Mouse (Mus musculus): ENCODE measurements around the gene Irf3. TPM values are rescaled to one million over a fixed set of nuclear protein-coding genes. Genes with fewer than 3 reads are reported as not detected.

Irf3 gene
- total RNA-seq, 2 experiments from 2014 or later, result 16.1 to 20.9 TPM

- DNase-seq, result peak; percentile 77
Observed at GRCm38 (mm10) chr7:44974383-44975116, 22.9 kb upstream of the Irf3 start, which contains the start of gene Cpt1c. TSS of gene Cpt1c (minus strand) at chr7:44974851.

GRCm38 (mm10) chr7:44975117-44975419 lies 22.4 kb upstream of the Irf3 start:
- DNase-seq, result no peak

DNA sequence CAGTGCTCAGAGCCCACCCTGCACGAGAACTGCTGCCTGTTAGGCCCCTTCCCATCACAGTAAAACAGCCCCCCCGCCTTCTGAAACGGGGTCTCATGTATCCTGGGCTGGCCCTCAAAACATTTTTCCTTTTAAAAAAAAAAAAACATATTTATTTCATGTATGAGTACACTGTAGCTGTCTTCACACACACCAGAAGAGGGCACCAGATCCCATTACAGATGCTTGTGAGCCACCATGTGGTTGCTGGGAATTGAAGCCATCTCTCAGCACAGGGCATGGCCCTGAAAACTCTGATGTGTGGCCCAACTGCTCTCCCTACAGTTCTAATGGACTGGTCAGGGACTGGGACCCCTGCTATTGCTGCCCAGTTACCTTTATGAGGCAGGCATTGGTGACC lies 19.1 kb upstream of the Irf3 start:
- DNase-seq, result no peak

DNA sequence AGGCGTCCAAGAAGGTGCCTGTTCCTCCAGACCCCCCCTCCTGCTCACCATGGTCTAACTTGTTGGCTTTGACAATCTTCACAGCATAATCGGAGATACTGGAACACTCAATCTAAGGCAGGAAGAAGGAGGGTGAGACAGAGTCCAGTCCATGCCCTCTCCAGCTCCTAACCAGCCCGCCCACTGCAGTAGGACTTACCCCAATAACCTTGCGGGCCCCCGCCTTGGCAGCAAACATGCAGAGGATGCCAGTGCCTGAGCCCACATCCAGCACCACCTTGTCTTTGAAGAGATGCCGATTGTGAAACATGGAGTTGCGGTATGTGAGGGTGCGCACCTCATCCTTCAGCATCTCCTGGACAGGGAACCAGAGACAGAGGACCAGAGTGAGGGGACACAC lies 15.9 kb upstream of the Irf3 start:
- DNase-seq, result no peak

- peak; percentile 77 for DNase-seq
Observed at GRCm38 (mm10) chr7:44983085-44983484, 14.4 kb upstream of the Irf3 start.

DNA sequence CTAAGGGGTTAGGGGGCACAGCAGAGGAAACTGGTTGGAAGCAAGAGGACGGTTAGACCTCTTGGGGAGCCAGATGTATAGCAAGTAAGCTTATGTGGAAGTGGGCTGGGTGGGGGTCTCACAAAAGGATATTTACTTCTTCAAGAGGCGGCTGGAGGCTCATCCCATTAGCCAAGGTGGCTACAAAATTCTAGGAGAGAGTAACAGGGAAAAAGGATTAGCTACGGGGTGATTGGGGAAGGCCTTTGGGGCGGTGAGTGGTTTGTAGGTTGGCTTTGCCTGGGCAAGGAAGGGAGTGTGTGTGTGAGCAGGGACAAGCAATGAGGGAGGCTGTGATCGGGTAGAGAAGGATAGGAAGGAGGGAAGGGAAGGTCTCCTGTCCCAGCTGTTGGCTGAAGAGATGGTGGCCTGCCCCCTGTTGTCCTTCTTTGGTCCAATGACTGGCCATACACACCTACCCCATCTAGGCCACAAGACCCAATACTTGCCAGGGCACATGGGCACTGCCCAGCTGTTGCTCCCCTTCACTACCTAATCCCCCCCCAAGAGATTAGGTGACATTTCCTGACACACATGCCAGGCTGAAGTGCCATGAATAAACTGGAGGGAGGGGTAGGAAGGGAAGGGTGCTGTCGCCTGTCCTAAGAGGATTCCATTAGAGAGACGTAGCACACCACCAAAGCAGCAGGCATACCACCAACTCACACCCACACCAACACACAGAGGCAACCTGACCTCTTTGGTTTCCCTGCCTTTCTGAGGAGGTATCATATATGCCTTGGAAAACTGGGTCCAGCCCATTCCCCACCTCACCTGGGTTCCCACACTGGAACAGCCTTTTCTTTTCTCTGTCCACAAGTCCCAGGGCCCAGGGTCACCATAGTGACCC lies 13.3 kb upstream of the Irf3 start:
- DNase-seq, result peak; percentile 56

DNA sequence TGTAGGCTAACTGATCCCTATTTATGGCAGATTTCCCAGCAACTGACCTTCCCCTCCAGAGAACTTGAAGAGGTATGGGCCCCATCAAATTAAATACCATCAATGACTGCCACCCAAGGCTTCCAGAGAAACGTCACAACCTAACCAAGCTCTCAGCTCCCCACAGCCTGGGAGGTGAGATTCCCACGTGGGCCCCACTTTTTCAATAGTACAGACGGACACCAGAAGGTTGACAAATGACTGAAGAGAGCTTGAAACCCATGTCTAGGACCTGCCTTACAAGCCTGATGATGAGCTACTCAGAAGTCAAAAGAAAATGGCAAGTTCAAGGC lies 12.6 kb upstream of the Irf3 start:
- no peak for DNase-seq

DNA sequence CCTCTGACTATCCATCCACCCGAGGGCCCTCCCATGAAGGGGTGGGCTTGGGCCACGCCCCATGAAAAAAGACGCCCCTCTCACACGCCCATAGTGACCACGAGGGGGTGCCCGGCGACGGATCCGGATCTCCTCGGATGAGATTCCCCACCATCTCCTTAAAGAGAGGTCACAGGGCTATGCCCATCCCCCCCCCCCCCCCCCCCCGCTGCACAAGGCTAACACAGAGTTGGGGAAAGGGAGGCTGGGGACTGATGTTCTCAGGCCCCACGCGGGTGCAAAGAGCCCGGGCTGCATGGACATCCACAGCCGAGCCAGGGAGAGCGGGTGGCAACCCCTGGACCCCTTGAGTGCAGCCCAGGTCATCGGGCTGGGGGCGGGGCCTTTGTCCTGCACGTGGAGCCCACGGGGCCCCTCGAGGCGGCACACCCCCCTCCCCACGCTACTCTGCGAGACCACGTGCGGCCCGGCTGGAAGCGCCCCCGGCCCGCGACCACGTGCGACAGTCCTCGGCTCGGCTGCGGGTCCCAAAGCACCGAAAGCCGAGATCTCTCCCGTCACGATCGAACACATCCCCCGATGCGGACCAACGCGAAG lies 11.8 kb upstream of the Irf3 start:
- DNase-seq, result peak; percentile 73

- peak; percentile 99 for DNase-seq
Observed at GRCm38 (mm10) chr7:44986192-44986878, 11.1 kb upstream of the Irf3 start, which contains the start of gene Prmt1. TSS of gene Prmt1 (minus strand) at chr7:44986568.

- DNase-seq, result no peak
Observed at GRCm38 (mm10) chr7:44986879-44987718, 10.3 kb upstream of the Irf3 start.

DNA sequence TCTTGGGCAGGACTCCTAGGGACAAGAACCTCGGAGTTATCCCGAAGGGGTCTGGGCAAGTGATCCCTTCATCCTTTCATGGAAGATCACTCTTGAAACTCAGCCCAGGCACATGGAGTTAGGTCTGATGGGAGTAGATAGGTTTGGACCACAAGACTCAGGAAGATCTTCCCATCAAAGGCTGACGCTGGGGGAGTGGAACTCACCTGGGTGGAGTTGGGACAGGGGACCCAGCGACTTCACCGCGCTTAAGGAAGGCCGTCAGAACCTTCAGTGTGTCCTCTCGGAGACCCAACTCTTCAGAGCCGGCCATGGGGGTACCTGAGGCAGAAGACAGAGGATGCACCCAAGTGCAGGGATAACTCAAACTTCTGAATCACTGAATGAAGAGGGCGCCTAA lies 776 bp upstream of the Irf3 start:
- DNase-seq, result no peak

GRCm38 (mm10) chr7:44997940-44998428 lies 536 bp downstream of the Irf3 start:
- DNase-seq, result no peak

GRCm38 (mm10) chr7:44998501-44998955 lies 1.1 kb downstream of the Irf3 start, which contains the start of gene Bcl2l12:
TSS of gene Bcl2l12 (minus strand) at chr7:44998712.
- DNase-seq, result peak; percentile 54

DNA sequence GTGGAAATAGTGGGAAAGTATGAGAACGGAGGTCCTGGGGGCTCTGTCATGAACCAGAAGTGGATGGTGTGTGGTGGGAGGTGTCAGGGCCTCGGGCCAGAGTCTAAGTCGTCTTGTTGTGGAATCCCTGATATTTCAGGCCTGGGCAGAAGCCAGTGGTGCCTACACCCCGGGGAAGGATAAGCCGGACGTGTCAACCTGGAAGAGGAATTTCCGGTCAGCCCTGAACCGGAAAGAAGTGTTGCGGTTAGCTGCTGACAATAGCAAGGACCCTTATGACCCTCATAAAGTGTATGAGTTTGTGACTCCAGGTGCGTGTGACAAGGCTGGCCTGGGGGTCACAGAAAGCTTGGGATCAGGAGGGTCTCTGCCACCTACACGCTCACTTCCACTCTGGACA lies 2.3 kb downstream of the Irf3 start:
- DNase-seq, result no peak

- DNase-seq, result no peak
Observed at GRCm38 (mm10) chr7:45000539-45001114, 3.2 kb downstream of the Irf3 start.

DNA sequence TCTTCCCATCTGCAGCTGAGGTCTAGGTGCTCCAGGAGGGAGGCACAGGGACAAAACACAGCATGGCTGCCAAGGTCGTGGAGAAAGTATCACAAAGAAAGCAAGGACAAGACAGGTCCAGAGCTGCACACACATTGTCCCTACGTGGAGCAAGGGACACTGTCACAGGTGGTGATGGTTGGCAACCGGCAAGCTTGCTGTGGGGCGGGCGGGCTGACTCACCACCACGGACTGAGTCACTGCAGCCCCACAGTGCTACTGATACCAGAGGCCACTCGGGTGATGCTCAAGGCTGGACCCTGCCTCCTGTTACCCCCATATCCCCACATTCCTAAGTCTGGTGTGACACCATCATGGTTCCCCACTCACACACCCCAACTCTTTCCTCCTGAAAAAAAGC lies 5.0 kb downstream of the Irf3 start:
- no peak for DNase-seq

DNA sequence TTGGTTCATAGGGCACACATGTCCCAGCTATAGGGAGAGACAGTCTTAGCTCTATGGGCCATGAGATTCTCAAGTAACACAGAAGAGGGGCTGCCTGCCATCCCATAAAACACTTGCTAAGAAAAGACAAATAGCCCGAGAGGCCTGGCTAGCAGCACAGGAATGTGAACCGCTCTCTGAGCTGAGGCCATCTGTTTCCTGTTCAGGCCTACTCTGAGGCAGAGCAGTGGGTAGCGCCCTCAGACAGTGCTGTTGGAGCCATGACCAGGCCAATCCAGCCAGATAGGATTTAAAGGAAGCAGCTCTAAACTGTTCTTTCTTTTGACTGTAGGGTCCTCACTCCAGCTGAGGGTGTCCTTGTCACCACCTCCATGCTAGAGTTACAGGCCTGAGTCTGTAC lies 7.1 kb downstream of the Irf3 start:
- no peak for DNase-seq

DNA sequence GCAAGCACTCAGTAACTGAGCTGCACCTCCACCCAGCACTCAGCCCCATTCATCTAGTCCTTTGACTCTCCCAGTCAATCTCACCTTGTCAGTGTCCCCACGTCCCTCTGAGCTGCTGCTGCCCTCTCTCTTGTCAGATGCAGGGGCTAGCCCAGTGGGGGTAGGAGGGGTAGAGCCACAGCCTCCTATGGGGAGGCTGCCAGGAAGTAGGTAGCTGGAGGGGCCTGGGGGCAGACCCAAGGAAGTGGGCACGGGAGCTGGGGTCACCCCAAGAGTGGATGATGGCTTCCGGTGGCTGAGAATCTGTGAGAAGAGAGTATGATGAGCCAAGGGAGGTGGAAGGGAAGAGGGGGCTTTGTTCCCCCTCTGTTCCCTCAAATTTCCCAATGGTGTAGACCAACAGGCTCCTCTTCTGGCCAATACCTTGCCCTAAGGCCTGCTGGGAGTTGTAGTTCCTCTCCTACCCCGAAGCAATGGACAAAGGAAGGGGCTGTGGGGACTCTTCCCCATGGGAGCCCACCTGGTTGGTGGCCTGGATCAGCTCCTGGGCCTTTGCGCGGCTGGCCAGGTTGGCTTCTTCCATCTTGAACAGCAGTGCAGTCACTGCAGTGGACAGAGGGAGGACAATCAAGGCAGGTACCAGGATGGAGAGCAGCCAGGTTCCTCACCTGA lies 8.0 kb downstream of the Irf3 start:
- no peak for DNase-seq

DNA sequence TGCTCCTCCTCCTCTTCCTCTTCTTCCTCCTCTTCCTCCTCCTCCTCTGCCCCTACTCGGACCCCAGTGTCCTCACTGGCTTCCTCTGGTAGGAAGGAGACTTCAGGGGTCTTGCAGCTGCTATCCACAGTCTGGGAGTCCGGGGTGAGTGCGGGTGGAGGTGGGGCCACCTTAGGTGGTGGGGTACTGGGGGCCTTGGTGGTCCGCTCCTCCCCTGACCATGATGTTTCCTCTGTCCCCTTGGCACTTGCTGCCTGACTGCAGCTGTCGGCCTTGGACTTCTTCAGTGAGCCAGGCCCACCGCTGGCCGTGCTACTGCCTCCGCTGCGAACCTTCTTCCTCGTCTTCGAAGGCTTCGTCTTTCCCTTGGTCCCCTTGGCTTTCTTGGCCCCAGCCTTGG lies 9.1 kb downstream of the Irf3 start:
- DNase-seq, result no peak

- DNase-seq, result no peak
Observed at GRCm38 (mm10) chr7:45007141-45007540, 9.7 kb downstream of the Irf3 start.
